Mouse (Mus musculus) G1E-ER4 (cell line): ENCODE measurements around the gene Ppp4r1. TPM values are rescaled to one million over a fixed set of nuclear protein-coding genes. Genes with fewer than 3 reads are reported as not detected.

Source experiments
- GATA1 ChIP-seq: IDR thresholded peaks from one replicate; pipeline ENCODE4 v1.8.0; 2012; ENCODE audit warnings: low read length, inconsistent platforms
- polyA plus RNA-seq: library from polyadenylated mRNA; stranded (reverse); fragments of >175 nt; gene quantifications from 2 replicates; pipeline ENCODE4 v1.2.3, GENCODE M21; 2012

Ppp4r1 gene
- polyA plus RNA-seq, result 13.7 and 24.3 TPM in 2 replicates

DNA sequence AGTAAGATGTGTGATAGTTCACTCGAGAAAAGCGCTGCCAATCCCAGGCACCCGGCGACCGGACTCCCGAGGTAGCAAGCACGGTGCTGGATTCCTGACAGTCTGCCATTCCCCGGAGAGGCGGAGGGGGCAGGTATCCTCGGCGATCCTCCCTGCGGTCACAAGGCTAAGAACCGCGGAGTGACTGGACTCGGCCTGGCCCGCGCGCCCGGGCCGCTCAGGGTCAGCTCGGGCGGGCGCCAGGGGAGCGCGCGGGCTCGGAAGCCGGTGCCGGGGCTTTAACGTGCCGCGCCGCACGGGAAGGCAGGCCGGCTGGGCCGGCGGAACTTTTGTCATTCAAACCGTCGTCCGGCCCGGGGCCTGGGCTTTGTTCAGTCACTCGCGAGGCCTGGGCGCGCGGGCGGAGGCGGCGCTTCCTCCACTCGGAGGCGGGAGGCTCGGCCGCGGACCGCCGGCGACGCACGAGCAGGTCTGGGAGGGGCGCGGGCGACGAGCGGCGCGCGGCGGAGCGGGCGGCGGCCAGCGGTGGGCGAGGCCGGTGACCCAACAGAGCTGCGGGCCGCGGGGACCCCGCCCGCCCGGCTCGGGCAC lies at the start of gene Ppp4r1:
TSS of gene Ppp4r1 (plus strand) at position 23 of the 591 bp plus-strand sequence.
- TF ChIP-seq GATA1, result no peak

DNA sequence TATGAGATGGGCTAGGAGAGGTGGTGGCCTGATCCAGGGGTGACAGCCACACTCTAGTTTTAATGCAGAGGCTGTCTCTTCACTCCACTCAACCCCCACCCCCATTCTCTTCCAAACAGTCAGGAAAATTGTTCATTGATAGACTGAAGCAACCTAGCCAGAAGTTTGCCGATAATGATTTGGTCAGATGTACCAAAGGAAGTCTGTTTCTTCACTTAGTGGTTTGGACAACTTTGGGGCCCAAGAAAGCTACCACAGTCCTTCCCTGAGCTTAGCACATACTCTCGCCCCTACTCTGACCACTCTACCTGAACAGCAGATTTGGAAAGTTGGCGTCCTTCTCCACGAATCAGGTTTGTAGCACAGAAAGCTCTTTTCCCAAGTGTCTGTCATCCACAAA lies 49.7 kb upstream of the Ppp4r1 start:
- TF ChIP-seq GATA1, result no peak

DNA sequence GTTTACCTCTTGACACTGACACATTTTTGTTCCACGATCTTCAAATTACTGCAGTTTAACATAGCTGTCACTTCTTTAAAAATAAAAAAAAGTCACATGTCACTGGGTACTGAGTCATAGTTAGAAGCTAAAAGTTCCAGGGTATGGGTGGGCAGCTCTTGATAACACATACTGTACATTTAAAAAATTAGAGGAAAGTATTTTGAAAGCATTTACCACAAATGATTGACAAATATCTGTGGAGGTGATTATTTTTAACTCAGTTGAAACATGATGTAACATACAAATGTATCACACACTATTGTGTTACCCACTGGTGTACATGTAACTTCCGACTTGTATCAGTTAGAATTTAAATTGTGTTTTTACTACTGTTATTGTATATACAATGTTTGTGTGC lies 47.3 kb upstream of the Ppp4r1 start:
- TF ChIP-seq GATA1, result no peak

DNA sequence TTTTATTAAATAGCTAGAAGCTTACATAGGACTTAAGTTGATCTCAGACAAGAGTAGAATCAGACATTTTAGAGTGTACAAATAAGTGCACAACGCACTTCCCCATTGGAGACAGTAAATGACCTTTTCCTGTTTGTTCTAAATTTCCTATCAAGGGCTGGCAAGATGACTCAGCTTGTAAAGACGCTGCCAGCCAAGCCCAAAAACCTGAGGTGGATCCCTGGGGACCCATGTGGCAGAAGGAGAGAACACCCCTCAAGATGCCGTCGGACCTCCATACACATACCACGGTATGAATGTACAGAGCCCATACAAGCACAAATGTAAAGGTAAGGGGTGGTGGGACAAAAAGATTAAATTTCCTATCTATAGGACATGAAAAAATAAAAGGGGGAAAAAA lies 45.2 kb upstream of the Ppp4r1 start:
- TF ChIP-seq GATA1, result no peak

DNA sequence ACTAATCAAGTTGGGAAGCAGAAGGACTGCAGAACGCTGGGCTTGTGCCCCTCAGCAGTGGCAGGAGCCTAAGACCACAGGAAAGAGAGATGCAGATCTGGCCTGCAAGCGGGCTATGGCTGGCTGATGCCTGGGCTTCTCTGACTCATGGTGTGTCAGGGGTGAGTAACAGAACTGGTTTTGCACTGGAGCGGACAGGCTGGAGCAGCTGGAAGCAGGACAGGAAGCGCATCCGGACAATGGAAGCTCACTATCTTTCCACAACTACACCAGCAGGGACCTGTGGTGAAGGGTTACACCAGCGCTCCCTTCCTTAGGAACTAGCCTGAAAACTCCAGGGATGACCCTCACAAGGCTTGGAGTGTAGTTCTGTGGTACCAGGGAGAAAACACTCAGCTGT lies 44.8 kb upstream of the Ppp4r1 start:
- no peak for TF ChIP-seq GATA1

DNA sequence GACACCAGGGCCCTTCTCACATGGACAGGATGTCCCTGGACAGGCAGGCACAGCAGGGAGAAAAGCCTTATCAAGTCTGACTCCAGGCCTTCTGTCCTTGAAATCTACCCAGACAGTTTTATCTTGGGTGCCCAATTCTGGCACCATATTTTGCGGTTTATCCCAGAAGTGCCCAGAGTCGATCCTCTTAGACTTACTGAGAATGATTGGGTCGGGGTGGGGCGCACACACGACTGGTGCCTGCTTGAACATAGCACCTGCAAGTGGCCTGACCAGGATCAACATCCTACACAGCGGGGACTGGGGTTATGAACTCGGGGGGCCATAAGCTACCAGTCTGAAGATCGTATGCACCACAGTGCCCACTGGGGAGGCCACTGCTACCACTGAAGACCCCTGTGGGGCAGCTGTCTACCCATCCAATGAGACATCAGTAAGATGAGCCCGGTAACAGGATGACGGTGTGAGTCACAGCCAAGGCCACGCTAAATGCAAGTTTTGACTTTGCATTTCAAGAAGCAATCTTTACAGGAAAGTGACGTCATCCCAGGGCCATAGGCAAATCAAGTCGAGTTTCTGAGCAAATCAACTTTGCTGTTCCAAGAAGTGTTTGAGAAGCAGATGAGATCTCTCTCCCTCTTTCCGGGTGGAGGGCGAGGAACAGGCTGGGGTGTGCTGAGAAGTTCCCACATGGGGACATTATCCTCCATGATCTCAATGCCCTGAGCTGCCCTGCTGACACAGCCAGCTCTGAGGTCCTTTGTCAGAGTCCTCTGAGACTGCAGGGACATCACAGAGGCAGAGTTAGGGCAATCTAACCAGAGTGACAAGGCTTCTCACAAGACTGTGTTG lies 42.3 kb upstream of the Ppp4r1 start:
- TF ChIP-seq GATA1, result no peak

DNA sequence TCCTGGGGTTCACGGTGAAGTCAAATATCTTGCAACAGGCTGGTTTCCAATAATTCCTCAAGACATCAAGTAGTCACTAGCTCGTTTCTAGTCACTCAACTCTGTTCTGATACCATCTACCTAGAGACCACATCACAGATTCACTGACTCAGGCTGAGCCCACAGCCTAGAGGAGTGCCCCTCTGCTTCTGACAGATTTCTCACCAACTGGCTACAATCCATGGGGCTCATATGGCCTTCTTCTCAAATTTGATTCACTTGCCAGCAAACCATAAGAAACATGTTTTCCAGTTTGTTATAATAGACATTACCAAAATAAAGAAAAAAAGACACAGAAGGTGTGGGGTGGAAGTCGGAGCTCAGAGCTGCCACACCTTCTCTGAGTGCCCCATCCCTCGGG lies 40.8 kb upstream of the Ppp4r1 start:
- TF ChIP-seq GATA1, result no peak

DNA sequence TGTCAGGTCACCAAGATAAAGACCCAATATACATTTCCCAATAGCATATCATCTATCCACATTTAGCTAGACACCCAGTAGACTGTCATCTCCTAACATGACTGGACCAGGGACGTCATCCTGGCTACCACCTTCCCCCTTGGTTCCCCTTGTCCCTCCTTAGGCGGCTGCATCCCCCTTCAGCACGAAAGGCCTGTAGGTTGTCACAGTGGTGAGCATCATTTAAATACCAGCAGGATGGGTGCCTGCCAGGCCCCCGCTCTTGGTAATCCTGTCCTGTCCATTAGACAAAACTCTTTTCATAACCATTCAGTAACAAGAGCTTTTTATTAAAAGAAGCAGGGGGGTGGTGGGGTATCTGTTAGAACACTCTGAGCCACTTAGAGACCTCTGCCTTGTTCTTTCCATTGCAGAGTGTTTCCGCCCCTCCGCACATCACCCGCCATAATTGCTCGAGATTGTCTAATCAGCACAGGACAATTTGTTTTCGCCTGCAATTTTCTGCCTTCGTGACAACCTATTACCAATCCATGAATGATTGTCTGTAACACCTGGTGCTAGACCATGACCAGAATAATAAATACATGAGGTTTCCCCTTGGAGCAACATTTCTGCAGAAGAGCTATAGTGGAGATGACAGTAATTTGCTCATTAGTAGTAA lies 40.0 kb upstream of the Ppp4r1 start:
- TF ChIP-seq GATA1, result no peak

DNA sequence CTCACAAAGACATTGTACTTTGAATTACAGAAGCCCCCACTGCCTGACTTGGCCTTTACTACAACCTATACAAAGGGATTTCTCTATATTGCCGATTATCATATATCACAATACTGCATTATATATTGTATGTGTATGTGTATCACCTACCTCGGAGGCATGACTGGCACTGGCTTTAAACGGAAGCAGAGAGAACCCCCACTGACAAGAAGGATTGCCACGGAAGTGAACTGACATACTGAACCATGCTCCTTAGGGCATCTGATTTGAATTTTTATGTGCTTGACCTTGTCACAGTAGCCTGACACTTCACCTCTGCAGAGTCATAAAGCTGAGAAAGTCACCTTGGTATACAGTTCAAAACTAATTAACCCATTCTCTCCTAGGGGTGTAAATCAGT lies 39.4 kb upstream of the Ppp4r1 start:
- TF ChIP-seq GATA1, result no peak

DNA sequence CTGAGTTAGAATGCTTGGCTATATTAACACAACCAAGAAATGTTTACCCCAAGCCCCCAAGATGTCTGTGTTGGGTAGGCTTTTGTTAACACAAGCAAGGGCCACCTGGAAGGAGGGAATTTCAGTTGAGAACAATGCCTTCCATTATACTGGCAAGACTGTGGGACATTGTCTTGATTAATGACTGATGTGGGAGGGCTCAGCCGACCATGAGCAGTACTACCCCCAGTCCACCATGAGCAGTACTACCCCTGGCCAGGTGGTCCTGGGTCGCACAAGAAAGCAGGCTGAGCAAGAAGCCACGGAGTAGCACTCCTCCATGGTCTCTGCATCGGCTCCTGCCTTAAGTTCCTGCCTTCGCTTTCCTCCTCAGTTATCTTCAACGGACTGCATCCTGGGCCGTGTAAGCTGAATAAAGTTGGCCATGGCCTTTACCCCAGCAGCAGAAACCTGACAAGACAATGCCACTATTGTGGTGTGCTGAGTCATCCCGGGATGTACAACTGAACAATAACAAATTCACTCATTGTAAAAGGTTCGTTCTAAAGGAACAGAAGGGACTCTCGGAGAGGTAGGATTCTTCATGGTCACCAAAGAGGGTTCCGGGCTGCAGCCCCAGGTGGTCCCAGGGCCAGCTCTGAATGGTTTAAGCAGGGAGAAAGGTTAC lies 38.6 kb upstream of the Ppp4r1 start:
- TF ChIP-seq GATA1, result no peak

DNA sequence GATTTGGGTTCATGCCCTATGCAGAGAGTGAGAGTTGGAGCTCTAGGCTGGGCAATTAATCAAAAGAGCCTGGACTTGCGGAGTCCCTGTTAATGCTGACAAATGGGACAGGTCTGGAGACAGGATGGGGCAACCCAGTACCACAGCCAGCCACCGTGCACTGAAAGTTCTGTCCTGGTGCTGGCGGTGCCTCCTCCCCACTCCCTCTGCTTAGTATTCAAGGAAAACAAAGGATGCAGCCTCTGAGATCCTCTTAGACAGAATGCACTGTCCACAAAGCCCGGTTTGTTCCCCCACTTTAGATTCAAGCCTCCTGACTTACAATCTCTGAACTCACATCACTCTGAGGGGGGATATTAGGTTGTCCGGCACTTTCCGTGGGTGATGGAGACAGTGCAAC lies 36.1 kb upstream of the Ppp4r1 start:
- TF ChIP-seq GATA1, result no peak

DNA sequence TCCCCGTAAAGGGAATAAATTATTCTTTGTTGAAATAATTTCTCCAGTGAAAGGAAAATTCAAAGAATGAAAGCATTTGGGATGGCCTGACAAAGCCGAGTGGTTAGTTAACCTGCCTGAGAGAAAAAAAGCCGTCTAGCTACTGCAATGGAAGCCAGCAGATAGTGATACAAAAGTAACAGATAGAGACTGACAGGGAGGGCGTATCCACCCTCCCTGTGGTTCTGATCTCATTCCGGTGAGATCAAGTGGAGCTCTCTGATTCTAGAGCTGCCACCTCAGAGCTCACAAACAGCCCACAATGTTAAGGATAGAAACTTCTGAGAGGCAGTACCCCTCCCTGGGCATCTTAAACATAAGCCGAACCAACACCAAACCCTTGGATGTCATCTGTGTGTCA lies 33.4 kb upstream of the Ppp4r1 start:
- TF ChIP-seq GATA1, result no peak

DNA sequence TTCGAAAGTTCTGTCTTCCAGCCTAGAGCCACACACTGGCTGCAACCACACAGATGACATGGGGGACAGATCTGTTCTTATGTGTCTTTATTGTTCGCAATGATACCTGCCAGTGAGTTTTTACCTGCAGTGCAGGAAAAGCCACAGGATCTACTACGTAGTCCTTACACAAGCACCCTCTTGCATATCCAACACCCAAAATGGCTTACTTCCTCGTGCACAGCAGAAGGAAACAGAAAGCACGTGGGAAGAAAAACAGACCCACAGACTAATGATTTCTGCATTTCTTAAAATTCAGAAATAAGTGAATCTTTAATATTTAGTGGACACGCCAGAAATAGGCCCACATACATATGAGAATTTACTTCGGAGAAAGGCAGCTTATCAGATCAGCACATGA lies 32.6 kb upstream of the Ppp4r1 start:
- no peak for TF ChIP-seq GATA1

DNA sequence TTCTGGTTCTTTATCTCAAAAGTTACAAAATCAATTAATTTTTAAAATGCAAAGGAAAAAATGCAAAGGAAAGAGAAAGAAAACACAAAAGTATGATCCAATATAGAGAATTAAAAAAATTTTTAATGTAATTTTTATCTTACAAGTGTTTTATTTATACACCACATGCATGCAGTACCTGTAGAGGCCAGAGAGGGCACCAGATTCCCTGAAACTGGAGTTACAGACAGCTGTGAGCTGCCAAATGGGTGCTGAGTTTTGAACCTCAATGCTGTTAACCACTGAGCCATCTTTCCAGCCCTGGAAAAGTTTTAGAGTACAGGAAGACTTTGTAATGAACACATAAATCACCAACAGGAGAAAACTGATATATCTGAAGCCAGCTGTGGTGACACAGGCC lies 32.1 kb upstream of the Ppp4r1 start:
- TF ChIP-seq GATA1, result no peak

DNA sequence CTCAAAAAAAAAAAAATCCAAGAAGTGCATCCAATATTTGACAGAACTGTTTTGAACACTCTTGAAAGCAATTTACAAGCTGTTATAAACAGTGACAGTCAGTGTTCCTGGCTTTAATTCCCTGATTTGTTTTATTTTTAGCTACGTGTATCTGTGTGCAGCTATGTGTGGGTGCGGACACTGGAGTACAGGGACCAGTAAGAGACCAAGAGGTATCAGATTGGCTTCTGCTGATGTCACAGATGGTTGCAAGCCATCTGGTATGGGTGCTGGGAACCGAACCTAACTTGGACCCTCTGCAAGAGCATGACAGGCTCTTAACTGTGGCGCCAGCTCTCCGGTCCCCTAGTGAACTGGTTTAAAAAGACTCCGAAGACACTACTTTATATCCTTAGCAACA lies 29.2 kb upstream of the Ppp4r1 start:
- no peak for TF ChIP-seq GATA1

DNA sequence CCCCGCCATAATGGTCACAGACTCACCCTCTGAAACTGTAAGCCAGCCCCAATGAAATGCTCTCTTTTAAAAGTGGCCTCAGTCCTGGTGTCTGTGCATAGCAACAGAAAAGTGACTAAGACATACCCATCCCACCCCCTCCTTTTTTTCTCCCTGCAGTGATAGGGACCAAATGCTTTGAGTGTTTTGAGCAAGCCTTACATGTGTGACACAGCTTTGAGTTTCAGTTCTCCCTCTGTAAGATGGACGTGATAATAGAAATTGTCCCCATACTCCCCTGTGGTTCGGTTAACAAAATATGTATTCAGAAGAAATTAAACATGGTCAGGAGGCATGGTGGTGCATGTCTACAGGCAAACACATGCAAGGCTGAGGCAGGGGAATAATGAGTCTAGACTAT lies 26.5 kb upstream of the Ppp4r1 start:
- no peak for TF ChIP-seq GATA1

DNA sequence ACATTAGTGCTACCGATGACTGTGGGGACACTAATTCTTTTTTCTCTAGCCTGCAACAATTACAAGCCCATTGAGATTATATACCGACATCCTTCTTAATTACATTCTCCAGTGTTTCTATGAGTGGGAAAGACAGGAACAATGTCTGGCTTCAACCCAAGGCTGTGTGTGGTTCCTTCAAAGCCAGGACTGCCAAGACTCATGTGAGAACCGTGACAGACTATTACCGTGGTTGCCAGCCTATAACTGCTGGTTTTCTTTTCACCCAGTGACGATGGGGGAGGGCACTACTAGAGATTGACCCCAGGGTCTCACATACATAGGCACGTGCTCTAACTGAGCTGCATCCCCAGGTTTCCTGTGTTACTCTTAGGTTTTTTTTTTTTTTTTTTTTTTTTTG lies 25.2 kb upstream of the Ppp4r1 start:
- TF ChIP-seq GATA1, result no peak
